Mouse (Mus musculus): ENCODE data around the gene Acot11. TPM values are rescaled to one million over a fixed set of nuclear protein-coding genes. Genes with fewer than 3 reads are reported as not detected.
"Not testable (repeated sequence)": the region's sequence is repeated elsewhere in the genome, so short reads cannot be mapped to it uniquely, and the experiment has no call there.

The Acot11 gene
- polyA plus RNA-seq, 1 experiment, result 4.8 TPM

DNA sequence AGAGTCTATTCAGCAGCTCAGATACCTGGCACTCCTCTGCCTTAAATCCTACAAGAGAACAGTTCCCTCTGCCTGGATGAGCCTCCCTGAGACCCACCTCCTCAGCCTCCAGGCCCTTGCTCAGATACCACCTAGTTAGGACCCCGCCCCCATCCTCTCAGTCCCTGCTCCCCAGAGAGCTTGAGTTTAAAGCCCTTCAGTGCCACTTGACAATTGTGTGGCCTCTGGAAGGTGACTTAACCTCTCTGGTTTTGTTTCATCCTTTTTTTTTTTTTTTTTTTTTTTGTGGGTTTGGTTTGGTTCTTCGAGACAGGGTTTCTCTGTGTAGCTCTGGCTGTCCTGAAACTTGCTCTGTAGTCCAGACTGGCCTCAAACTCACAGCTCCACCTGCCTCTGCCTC is 9.5 kb downstream of the Acot11 start:
- Histone ChIP-seq H3K4me1 (ENCODE audit: control insufficient read depth, insufficient read depth, low read length) (no peaks in the 10 kb centered on the region; the same call in 1 of the 2 replicates), H3K27ac (ENCODE audit: insufficient read depth, low read length) (no peak overlapping the region), H3K4me3 (ENCODE audit: insufficient read depth, low read length) (no peak overlapping the region)
- TF ChIP-seq POLR2A (IDR thresholded peaks at IDR 0.05; ENCODE audit: low read depth, low read length) (no peak), CTCF (IDR thresholded peaks at IDR 0.05; ENCODE audit: borderline replicate concordance, insufficient read depth, low read length) (no peak)

DNA sequence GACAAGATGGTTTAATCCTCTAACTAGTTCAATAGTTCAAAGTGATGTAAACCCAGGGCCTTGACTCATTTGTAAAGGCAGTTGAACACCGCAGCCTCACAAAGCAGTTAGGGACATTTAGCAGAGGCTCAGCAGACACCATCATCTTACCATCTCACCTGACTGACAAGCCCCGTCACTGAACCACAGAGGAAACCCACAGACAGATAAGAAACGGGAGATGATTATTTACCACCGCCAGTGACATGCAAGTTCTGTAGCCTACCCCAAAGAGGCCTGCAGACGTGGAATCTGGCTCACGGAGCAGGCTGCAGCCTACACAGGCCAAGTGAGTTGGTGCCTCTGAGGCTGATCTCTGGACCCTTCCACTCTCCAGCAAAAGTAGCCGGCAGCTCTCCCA is 10.6 kb downstream of the Acot11 start:
- TF ChIP-seq POLR2A (IDR thresholded peaks at IDR 0.05; ENCODE audit: low read depth, low read length), result no peak
- no peak for TF ChIP-seq CTCF (IDR thresholded peaks at IDR 0.05; ENCODE audit: borderline replicate concordance, insufficient read depth, low read length)
- Histone ChIP-seq H3K4me3 (ENCODE audit: insufficient read depth, low read length) (no peak overlapping the region), H3K27ac (ENCODE audit: insufficient read depth, low read length) (no peak overlapping the region), H3K4me1 (ENCODE audit: control insufficient read depth, insufficient read depth, low read length) (no peaks in the 10 kb centered on the region; the same call in 1 of the 2 replicates)

DNA sequence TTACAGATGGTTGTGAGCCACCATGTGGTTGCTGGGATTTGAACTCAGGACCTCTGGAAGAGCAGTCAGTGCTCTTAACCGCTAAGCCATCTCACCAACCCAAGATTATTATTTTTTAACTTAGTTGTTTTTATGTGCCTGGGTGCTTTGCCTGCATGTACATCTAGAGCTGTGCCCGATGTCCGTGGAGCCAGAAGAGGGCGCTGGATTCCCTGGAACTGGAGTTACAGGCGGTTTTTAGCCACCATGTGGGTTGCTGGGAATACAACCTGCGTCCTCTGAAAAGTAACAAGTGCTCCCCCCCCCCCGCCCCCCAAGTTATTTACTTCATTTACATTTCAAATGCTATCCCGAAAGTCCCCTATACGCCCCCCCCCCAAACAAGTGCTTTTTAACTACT is 11.0 kb downstream of the Acot11 start:
- H3K4me1 ChIP-seq (ENCODE audit: control insufficient read depth, insufficient read depth, low read length); H3K27ac ChIP-seq (ENCODE audit: insufficient read depth, low read length); H3K4me3 ChIP-seq (ENCODE audit: insufficient read depth, low read length): not testable (repeated sequence)

DNA sequence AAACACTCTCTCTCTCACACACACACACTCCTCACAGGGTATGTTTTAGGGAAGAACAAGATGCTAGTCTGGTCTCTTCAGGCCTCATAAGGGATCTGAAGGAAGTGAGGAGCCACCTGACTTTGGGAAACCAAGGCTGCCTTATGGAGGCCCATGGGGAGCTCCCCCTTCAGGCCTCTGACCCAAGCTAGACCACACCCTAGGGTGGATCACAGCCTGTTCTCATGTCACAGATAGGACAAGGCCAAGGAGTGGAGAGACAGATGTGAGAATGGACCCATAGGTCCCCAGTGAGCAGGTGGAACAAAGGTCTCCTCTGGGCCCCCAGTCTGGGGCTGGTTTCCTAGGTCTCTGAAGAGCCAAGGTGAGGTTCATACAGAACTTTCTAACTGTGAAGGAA is 12.5 kb downstream of the Acot11 start:
- TF ChIP-seq CTCF (IDR thresholded peaks at IDR 0.05; ENCODE audit: borderline replicate concordance, insufficient read depth, low read length), result no peak
- no peak for TF ChIP-seq POLR2A (IDR thresholded peaks at IDR 0.05; ENCODE audit: low read depth, low read length)
- H3K4me1 ChIP-seq (ENCODE audit: control insufficient read depth, insufficient read depth, low read length), result no peaks in the 10 kb centered on the region; the same call in 1 of the 2 replicates
- H3K4me3 ChIP-seq (ENCODE audit: insufficient read depth, low read length), result no peak overlapping the region
- no peak overlapping the region for H3K27ac ChIP-seq (ENCODE audit: insufficient read depth, low read length)

DNA sequence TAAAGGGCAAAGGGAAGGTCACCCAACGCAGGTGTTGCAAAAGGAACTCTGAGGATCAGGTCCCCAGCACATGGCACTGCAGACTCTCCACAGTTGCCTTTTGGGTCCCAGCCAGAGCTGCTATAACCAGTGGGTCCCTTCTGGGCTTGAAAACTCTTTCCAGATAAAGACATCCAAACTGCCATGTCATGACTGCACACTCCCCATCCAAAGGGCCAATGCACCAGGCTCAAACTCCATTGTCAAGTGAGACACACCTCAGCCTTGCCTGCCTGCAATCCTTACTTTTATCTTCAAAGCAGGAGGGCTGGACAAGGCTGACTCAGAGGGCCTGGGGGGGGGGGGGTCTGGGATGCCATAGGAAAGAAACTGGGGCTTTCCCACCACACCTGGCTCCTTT is 13.9 kb downstream of the Acot11 start:
- Histone ChIP-seq H3K27ac (ENCODE audit: insufficient read depth, low read length) (no peak overlapping the region), H3K4me3 (ENCODE audit: insufficient read depth, low read length) (no peak overlapping the region), H3K4me1 (ENCODE audit: control insufficient read depth, insufficient read depth, low read length) (peaks cover 6% of the 10 kb centered on the region)
- TF ChIP-seq POLR2A (IDR thresholded peaks at IDR 0.05; ENCODE audit: low read depth, low read length), result no peak
- no peak for TF ChIP-seq CTCF (IDR thresholded peaks at IDR 0.05; ENCODE audit: borderline replicate concordance, insufficient read depth, low read length)

DNA sequence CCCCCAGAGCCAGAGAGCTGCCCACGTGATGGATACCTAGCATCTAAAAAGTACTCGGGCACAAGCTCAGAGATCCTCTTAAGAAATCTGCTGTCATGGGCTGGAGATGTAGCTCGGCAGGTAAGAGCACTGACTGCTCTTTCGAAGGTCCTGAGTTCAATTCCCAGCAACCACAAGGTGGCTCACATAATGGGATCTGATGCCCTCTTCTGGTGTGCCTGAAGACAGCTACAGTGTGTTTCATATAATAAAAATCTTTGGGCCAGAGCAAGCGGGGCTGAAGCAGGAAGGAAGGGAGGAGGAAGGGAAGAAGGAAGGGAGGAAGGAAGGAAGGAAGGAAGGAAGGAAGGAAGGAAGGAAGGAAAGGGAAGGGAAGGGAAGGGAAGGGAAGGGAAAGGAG is 14.6 kb downstream of the Acot11 start:
- H3K27ac ChIP-seq (ENCODE audit: insufficient read depth, low read length); H3K4me1 ChIP-seq (ENCODE audit: control insufficient read depth, insufficient read depth, low read length); H3K4me3 ChIP-seq (ENCODE audit: insufficient read depth, low read length): not testable (repeated sequence)

DNA sequence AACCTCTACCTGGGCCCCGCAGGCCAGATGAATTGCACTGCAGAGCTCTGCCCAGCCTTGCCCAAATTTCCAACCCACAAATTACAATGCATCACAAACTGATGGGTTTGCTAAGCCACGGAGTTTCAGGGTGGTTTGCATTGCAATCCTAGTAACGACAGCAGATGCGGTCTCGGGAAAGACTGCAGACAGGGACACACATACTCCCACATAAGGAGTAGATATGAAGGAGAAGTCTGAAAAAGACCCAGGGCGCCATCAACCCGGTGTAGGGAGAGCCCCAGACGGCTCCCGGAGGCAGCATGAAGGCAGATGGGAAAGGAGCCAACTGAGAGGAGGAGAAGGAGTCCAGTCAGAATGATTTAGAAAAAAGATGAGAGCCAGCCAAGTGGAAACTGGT is 15.1 kb downstream of the Acot11 start:
- no peak overlapping the region for H3K4me3 ChIP-seq (ENCODE audit: insufficient read depth, low read length)
- H3K4me1 ChIP-seq (ENCODE audit: control insufficient read depth, insufficient read depth, low read length), result peaks cover 6% of the 10 kb centered on the region
- TF ChIP-seq CTCF (IDR thresholded peaks at IDR 0.05; ENCODE audit: borderline replicate concordance, insufficient read depth, low read length), result no peak
- no peak for TF ChIP-seq POLR2A (IDR thresholded peaks at IDR 0.05; ENCODE audit: low read depth, low read length)
- H3K27ac ChIP-seq (ENCODE audit: insufficient read depth, low read length), result no peak overlapping the region

DNA sequence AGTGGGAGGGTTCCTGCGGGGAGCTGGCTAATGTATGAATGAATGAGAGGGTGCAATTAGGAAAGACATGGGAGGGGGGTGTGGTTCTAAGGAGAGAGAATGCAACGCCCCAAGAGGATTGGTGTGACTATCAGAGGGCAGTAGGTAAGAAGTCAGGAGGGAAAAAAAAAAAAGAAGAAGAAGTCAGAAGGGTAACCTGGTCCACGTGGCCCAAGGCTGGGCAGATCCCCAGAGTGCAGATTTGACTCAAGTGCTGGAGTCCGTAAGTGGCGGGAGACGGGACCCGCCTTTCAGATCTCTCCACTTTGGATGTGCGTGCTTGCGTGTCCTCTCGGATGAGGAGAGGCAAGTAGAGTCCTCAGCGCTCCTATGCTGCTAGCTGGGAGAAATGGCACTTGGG is 16.2 kb downstream of the Acot11 start:
- Histone ChIP-seq H3K27ac (ENCODE audit: insufficient read depth, low read length) (0 out of 2 replicates have a peak overlapping the region, but pooled peaks have one; percentile 36), H3K4me3 (ENCODE audit: insufficient read depth, low read length) (no peak overlapping the region), H3K4me1 (ENCODE audit: control insufficient read depth, insufficient read depth, low read length) (peaks cover 9% of the 10 kb centered on the region)
- TF ChIP-seq CTCF (IDR thresholded peaks at IDR 0.05; ENCODE audit: borderline replicate concordance, insufficient read depth, low read length) (no peak), POLR2A (IDR thresholded peaks at IDR 0.05; ENCODE audit: low read depth, low read length) (no peak)

DNA sequence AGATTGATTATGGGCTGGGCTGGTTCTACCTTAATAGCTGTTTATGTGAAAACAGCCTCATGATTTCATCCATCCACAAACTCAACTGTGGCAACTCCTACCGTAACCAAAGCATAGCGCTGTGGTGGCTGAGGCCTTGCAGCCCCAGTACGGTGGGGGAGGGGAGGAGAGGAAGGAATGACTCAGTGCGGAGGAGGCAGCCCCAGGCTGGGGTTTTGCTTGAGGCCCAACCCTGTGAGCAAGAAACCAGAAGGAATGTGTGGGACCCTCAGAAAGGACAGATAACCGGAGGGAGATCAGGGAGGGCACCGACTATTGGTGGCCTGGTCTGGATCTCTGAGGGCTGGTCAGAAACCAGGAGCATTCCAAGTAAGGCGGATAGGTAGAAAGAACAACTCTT is 17.0 kb downstream of the Acot11 start:
- H3K27ac ChIP-seq (ENCODE audit: insufficient read depth, low read length), result peak overlapping the region; percentile 36
- peaks cover 11% of the 10 kb centered on the region for H3K4me1 ChIP-seq (ENCODE audit: control insufficient read depth, insufficient read depth, low read length)
- TF ChIP-seq CTCF (IDR thresholded peaks at IDR 0.05; ENCODE audit: borderline replicate concordance, insufficient read depth, low read length) (no peak), POLR2A (IDR thresholded peaks at IDR 0.05; ENCODE audit: low read depth, low read length) (0 out of 2 replicates have a peak, but pooled peaks have one; percentile 20)
- H3K4me3 ChIP-seq (ENCODE audit: insufficient read depth, low read length), result no peak overlapping the region

DNA sequence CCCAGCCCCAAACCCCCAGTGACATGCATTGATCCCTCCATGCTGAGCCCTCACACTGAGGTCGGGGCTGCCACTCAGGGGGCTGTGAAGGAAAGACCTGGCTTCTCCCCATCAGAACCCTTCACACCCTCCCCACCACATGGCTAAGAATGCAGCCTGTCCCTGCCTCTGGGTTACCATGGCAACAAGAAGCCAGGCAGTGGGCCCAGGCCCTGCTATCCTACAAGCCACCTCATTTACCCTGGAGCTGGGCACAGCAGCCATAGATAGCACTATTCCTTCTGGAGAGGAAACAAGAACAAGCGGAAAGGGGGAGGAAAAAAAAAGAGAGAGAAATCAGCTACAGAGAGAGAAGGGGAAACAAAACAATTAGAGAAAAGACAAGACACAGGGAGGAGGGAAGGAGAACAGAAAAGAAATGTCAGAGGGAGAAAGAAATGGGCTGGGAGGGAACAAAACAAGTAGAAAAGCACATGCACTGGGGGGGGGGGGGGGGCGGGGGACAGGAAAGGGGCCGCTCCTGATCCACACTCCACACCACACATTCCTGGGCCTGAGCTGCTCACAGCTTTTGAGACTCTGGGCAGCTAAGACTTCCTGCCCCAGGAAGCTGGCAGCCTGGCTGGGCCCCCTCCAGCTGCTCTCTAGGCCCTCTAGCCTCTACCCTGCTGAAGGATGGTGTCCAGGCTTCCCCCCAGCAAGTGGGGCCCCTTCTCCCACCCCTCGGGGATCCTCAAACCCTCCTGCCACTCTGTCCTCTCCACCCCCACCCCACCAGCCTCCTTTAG is 18.9 kb downstream of the Acot11 start:
- TF ChIP-seq CTCF (IDR thresholded peaks at IDR 0.05; ENCODE audit: borderline replicate concordance, insufficient read depth, low read length) (no peak), POLR2A (IDR thresholded peaks at IDR 0.05; ENCODE audit: low read depth, low read length) (no peak)
- no peak overlapping the region for H3K4me3 ChIP-seq (ENCODE audit: insufficient read depth, low read length)
- peak overlapping the region; percentile 80 for H3K27ac ChIP-seq (ENCODE audit: insufficient read depth, low read length)
- peaks cover 11% of the 10 kb centered on the region for H3K4me1 ChIP-seq (ENCODE audit: control insufficient read depth, insufficient read depth, low read length)

Measured in embryonic fibroblast, embryonic 13.5 days (primary cell).